Mouse (Mus musculus) forebrain, embryonic 14.5 days (tissue): Measurements from ENCODE around the gene Hspa4l. TPM values are rescaled to one million over a fixed set of nuclear protein-coding genes. Genes with fewer than 3 reads are reported as not detected.

Source experiments
- ATAC-seq: fragments of 200-750 bp; cut with Nextera tagmentation; 2 replicates; pipeline ENCODE4 v1.8.0; 2017; ENCODE audit warnings: mild to moderate bottlenecking, moderate library complexity
- DNase-seq: peaks from one replicate; pipeline ENCODE4 v3.0.0-alpha.2; 2015; ENCODE audit warnings: low spot score
- H3K27ac ChIP-seq: fragments of 300-500 bp; sonication (generic); 2 replicates; pipeline ENCODE4 v1.5.1; 2014; ENCODE audit warnings: low read depth, mild to moderate bottlenecking, control low read depth, low read length, moderate library complexity
- H3K27me3 ChIP-seq: fragments of 300-500 bp; sonication (generic); replicated peaks from 2 replicates; pipeline ENCODE4 v1.6.1; 2014; ENCODE audit warnings: low read length, control low read depth, mixed read lengths; ENCODE audit not compliant: control insufficient read depth, insufficient read depth
- H3K36me3 ChIP-seq: fragments of 300-500 bp; sonication (generic); 2 replicates; pipeline ENCODE4 v1.6.1; 2014; ENCODE audit warnings: low read length, control low read depth; ENCODE audit not compliant: control insufficient read depth, insufficient read depth
- H3K4me1 ChIP-seq: fragments of 300-500 bp; sonication (generic); 2 replicates; pipeline ENCODE4 v1.6.1; 2014; ENCODE audit warnings: antibody characterized with exemption, low read length, control low read depth; ENCODE audit not compliant: control insufficient read depth, insufficient read depth
- H3K4me2 ChIP-seq: fragments of 300-500 bp; sonication (generic); 2 replicates; pipeline ENCODE4 v1.6.1; 2014; ENCODE audit warnings: mild to moderate bottlenecking, control low read depth, low read length
- H3K4me3 ChIP-seq: fragments of 300-500 bp; sonication (generic); 2 replicates; pipeline ENCODE4 v1.5.1; 2014; ENCODE audit warnings: low read depth, low read length, control low read depth
- H3K9ac ChIP-seq: fragments of 300-500 bp; sonication (generic); 2 replicates; pipeline ENCODE4 v1.6.1; 2014; ENCODE audit warnings: mild to moderate bottlenecking, low read length, control low read depth, moderate library complexity
- H3K9me3 ChIP-seq: fragments of 300-500 bp; sonication (generic); replicated peaks from 2 replicates; pipeline ENCODE4 v1.6.1; 2016; ENCODE audit warnings: low read length, control low read depth, mixed read lengths; ENCODE audit not compliant: control insufficient read depth
- WGBS: fragments of 180-500 bp; shearing (Covaris S2); extraction: QIAGEN DNeasy Blood & Tissue Kit; methylation state at CpG from one replicate; pipeline ENCODE4 v1.1.7; 2014; 5-methylcytosine and 5-hydroxymethylcytosine counted together
- polyA plus RNA-seq: library from polyadenylated mRNA; unstranded; fragments of >200 nt; fragmentation: Nextera tagmentation; extraction: Ambion mirVana; gene quantifications from 2 replicates; pipeline ENCODE4 v1.2.1, GENCODE M21; 2014

The Hspa4l gene
- polyA plus RNA-seq, 1 experiment from 2014 or later: 38.2 TPM

- DNase-seq (peak; percentile 94), ATAC-seq (peak; percentile 96)
- peak overlapping the region; percentile 80 for H3K4me2 ChIP-seq
- H3K9me3 ChIP-seq: no peaks in the 10 kb centered on the region
- H3K27ac ChIP-seq: peak overlapping the region; percentile 91
- H3K4me3 ChIP-seq: peak overlapping the region; percentile 77
- under 1% methylated on average over 77 of the region's 93 CpGs for WGBS
- H3K9ac ChIP-seq: peak overlapping the region; percentile 91
- H3K4me1 ChIP-seq: peaks cover 16% of the 10 kb centered on the region
- H3K36me3 ChIP-seq: no peaks in the 10 kb centered on the region
- H3K27me3 ChIP-seq: no peaks in the 10 kb centered on the region
Observed at GRCm38 (mm10) chr3:40744836-40745660, 753 bp downstream of the Hspa4l start.

- Histone ChIP-seq H3K27me3 (no peaks in the 10 kb centered on the region), H3K9ac (peak overlapping the region; percentile 91), H3K27ac (peak overlapping the region; percentile 91), H3K36me3 (no peaks in the 10 kb centered on the region), H3K4me2 (peak overlapping the region; percentile 80), H3K4me1 (peaks cover 16% of the 10 kb centered on the region), H3K4me3 (peak overlapping the region; percentile 77), H3K9me3 (no peaks in the 10 kb centered on the region)
- DNase-seq (peak; percentile 42), ATAC-seq (no peak; the same call in 1 of the 2 replicates)
- 1% methylated on average over 37 of the region's 37 CpGs for WGBS
Observed at GRCm38 (mm10) chr3:40745661-40746547, 1.6 kb downstream of the Hspa4l start.

GRCm38 (mm10) chr3:40760746-40761145 is 16.5 kb downstream of the Hspa4l start:
- H3K4me3 ChIP-seq: no peak overlapping the region
- H3K36me3 ChIP-seq: peaks cover 47% of the 10 kb centered on the region
- 87% methylated on average over 3 of the region's 3 CpGs for WGBS
- no peak overlapping the region for H3K27ac ChIP-seq
- no peak overlapping the region for H3K4me2 ChIP-seq
- no peaks in the 10 kb centered on the region for H3K9me3 ChIP-seq
- DNase-seq (no peak), ATAC-seq (no peak)
- no peaks in the 10 kb centered on the region for H3K4me1 ChIP-seq
- no peaks in the 10 kb centered on the region for H3K27me3 ChIP-seq
- no peak overlapping the region for H3K9ac ChIP-seq

GRCm38 (mm10) chr3:40761312-40761711 is 17.0 kb downstream of the Hspa4l start:
- H3K4me1 ChIP-seq: no peaks in the 10 kb centered on the region
- no peak overlapping the region for H3K4me2 ChIP-seq
- H3K9me3 ChIP-seq: no peaks in the 10 kb centered on the region
- 89% methylated on average over 2 of the region's 2 CpGs for WGBS
- H3K27ac ChIP-seq: no peak overlapping the region
- peaks cover 45% of the 10 kb centered on the region for H3K36me3 ChIP-seq
- no peak for ATAC-seq
- no peak overlapping the region for H3K9ac ChIP-seq
- no peak overlapping the region for H3K4me3 ChIP-seq
- no peaks in the 10 kb centered on the region for H3K27me3 ChIP-seq
- DNase-seq: no peak

GRCm38 (mm10) chr3:40793783-40794182 is 49.5 kb downstream of the Hspa4l start:
- Histone ChIP-seq H3K4me2 (no peak overlapping the region), H3K4me3 (no peak overlapping the region), H3K9me3 (no peaks in the 10 kb centered on the region), H3K27ac (no peak overlapping the region), H3K4me1 (no peaks in the 10 kb centered on the region), H3K27me3 (no peaks in the 10 kb centered on the region), H3K9ac (no peak overlapping the region), H3K36me3 (peaks cover 20% of the 10 kb centered on the region)
- no peak for ATAC-seq
- WGBS: 91% methylated on average over 2 of the region's 2 CpGs
- DNase-seq: no peak

GRCm38 (mm10) chr3:40798054-40798453 is 53.8 kb downstream of the Hspa4l start:
- H3K36me3 ChIP-seq: peaks cover 4% of the 10 kb centered on the region; the same call in 1 of the 2 replicates
- DNase-seq (no peak), ATAC-seq (no peak)
- no peak overlapping the region for H3K27ac ChIP-seq
- H3K4me2 ChIP-seq: no peak overlapping the region
- no peak overlapping the region for H3K9ac ChIP-seq
- no peaks in the 10 kb centered on the region for H3K27me3 ChIP-seq
- 73% methylated on average over 1 of the region's 1 CpGs for WGBS
- H3K4me1 ChIP-seq: no peaks in the 10 kb centered on the region
- no peak overlapping the region for H3K4me3 ChIP-seq
- no peaks in the 10 kb centered on the region for H3K9me3 ChIP-seq

- no peak overlapping the region for H3K27ac ChIP-seq
- no peaks in the 10 kb centered on the region for H3K27me3 ChIP-seq
- 38% methylated on average over 7 of the region's 7 CpGs for WGBS
- H3K9me3 ChIP-seq: no peaks in the 10 kb centered on the region
- H3K4me2 ChIP-seq: no peak overlapping the region
- H3K4me3 ChIP-seq: no peak overlapping the region
- no peaks in the 10 kb centered on the region for H3K4me1 ChIP-seq
- no peak for ATAC-seq
- peaks cover 7% of the 10 kb centered on the region; the same call in 1 of the 2 replicates for H3K36me3 ChIP-seq
- peak; percentile 70 for DNase-seq
- H3K9ac ChIP-seq: no peak overlapping the region
Observed at GRCm38 (mm10) chr3:40798500-40798899, 54.2 kb downstream of the Hspa4l start.

- WGBS: 2% methylated on average over 66 of the region's 66 CpGs
- H3K36me3 ChIP-seq: peaks cover 9% of the 10 kb centered on the region; the same call in 1 of the 2 replicates
- peak; percentile 97 for ATAC-seq
Observed at GRCm38 (mm10) chr3:40799530-40800372, 55.5 kb downstream of the Hspa4l start, which contains the start of gene Plk4. Plk4 (plus strand) TSS chr3:40800019.

More at GRCm38 (mm10) chr3:40799530-40800372, 55.5 kb downstream of the Hspa4l start, which contains the start of gene Plk4:
- Histone ChIP-seq H3K27ac (peak within 1 kb of the TSS; percentile 60; the same call in 1 of the 2 replicates), H3K4me1 (no peaks in the 10 kb centered on the region), H3K27me3 (no peaks in the 10 kb centered on the region), H3K4me2 (peak within 1 kb of the TSS; percentile 91), H3K4me3 (peak within 1 kb of the TSS; percentile 92), H3K9me3 (no peaks in the 10 kb centered on the region), H3K9ac (peak within 1 kb of the TSS; percentile 79)
- peak; percentile 99 for DNase-seq
